Mouse (Mus musculus) stomach, embryonic 15.5 days (tissue): ENCODE results near the gene Paxbp1. TPM values are rescaled to one million over a fixed set of nuclear protein-coding genes. Genes with fewer than 3 reads are reported as not detected.
A peak's percentile ranks its signal among the peaks of the same experiment; 100 is the strongest.

Experiments used
- ATAC-seq: fragments of 200-750 bp; cut with Nextera tagmentation; 2 replicates; pipeline ENCODE4 v1.8.0; 2017; ENCODE audit warnings: low read depth, moderate number of reproducible peaks, moderate TSS enrichment; ENCODE audit not compliant: insufficient read depth, low FRiP score
- H3K27ac ChIP-seq: fragments of 300-500 bp; sonication (generic); 2 replicates; pipeline ENCODE4 v1.5.1; 2015; ENCODE audit warnings: mild to moderate bottlenecking, inconsistent platforms
- H3K27me3 ChIP-seq: fragments of 300-500 bp; sonication (generic); replicated peaks from 2 replicates; pipeline ENCODE4 v1.6.1; 2015; ENCODE audit warnings: inconsistent platforms
- H3K36me3 ChIP-seq: fragments of 300-500 bp; sonication (generic); 2 replicates; pipeline ENCODE4 v1.6.1; 2015; ENCODE audit warnings: inconsistent platforms
- H3K4me1 ChIP-seq: fragments of 300-500 bp; sonication (generic); 2 replicates; pipeline ENCODE4 v1.6.1; 2015; ENCODE audit warnings: inconsistent platforms
- H3K4me2 ChIP-seq: fragments of 300-500 bp; sonication (generic); 2 replicates; pipeline ENCODE4 v1.6.1; 2015; ENCODE audit warnings: mild to moderate bottlenecking, inconsistent platforms
- H3K4me3 ChIP-seq: fragments of 300-500 bp; sonication (generic); replicated peaks from 2 replicates; pipeline ENCODE4 v1.5.1; 2015; ENCODE audit warnings: inconsistent platforms
- H3K9ac ChIP-seq: fragments of 300-500 bp; sonication (generic); 2 replicates; pipeline ENCODE4 v1.6.1; 2015; ENCODE audit warnings: inconsistent platforms
- H3K9me3 ChIP-seq: fragments of 300-500 bp; sonication (generic); 2 replicates; pipeline ENCODE4 v1.6.1; 2016; ENCODE audit warnings: inconsistent platforms
- WGBS: fragments of 180-500 bp; shearing (Covaris S2); methylation state at CpG from one replicate; pipeline ENCODE4 v1.1.7; 2015; 5-methylcytosine and 5-hydroxymethylcytosine counted together
- polyA plus RNA-seq: library from polyadenylated mRNA; unstranded; fragments of >200 nt; fragmentation: Nextera tagmentation; extraction: Ambion mirVana; gene quantifications from 2 replicates; pipeline ENCODE4 v1.2.1, GENCODE M21; 2015

The Paxbp1 gene
- polyA plus RNA-seq, 1 experiment from 2014 or later, result 49.8 TPM

- Histone ChIP-seq H3K4me1 (peaks cover 3% of the 10 kb centered on the region), H3K9ac (peak overlapping the region; percentile 97), H3K4me3 (peak overlapping the region; percentile 97), H3K27ac (peak overlapping the region; percentile 98), H3K27me3 (no peaks in the 10 kb centered on the region), H3K4me2 (peak overlapping the region; percentile 69), H3K9me3 (no peaks in the 10 kb centered on the region), H3K36me3 (peaks cover 4% of the 10 kb centered on the region; the same call in 1 of the 2 replicates)
- ATAC-seq, result peak; percentile 60
- under 1% methylated on average over 44 of the region's 63 CpGs for WGBS
These were observed 688 bp downstream of the Paxbp1 start for GRCm38 (mm10) chr16:91043461-91044248.

GRCm38 (mm10) chr16:91042640-91043039, 1.7 kb downstream of the Paxbp1 start:
- no peak overlapping the region for H3K27ac ChIP-seq
- H3K27me3 ChIP-seq, result no peaks in the 10 kb centered on the region
- peaks cover 3% of the 10 kb centered on the region for H3K4me1 ChIP-seq
- H3K9me3 ChIP-seq, result no peaks in the 10 kb centered on the region
- no peak overlapping the region; the same call in 1 of the 2 replicates for H3K9ac ChIP-seq
- peak overlapping the region; percentile 5; the same call in 1 of the 2 replicates for H3K4me3 ChIP-seq
- no peak for ATAC-seq
- peak overlapping the region; percentile 69 for H3K4me2 ChIP-seq
- 50% methylated on average over 1 of the region's 1 CpGs for WGBS
- H3K36me3 ChIP-seq, result peaks cover 4% of the 10 kb centered on the region; the same call in 1 of the 2 replicates

DNA sequence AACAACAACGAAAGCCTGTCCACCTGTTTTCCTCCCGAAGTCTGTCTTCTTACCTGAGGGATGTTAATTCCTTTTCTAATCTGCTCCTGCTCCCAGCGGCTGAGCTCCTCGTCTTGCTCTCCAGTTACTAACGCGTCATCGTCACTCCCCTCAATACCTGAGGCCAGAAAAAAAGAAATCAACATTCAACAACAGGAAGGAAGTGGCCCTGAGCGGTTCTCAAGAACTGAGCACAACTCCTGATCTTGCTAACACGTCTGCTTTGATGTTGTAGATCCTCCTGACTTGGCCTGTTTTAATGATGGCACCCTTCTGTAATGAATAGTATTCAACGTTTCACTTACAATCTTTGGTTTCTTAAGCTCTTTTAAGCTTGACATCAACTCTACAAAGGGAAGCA, 8.5 kb downstream of the Paxbp1 start:
- Histone ChIP-seq H3K36me3 (peaks cover 50% of the 10 kb centered on the region), H3K4me3 (no peak overlapping the region), H3K4me2 (no peak overlapping the region), H3K9me3 (no peaks in the 10 kb centered on the region), H3K4me1 (no peaks in the 10 kb centered on the region), H3K27me3 (no peaks in the 10 kb centered on the region), H3K9ac (no peak overlapping the region), H3K27ac (no peak overlapping the region)
- WGBS, result 91% methylated on average over 10 of the region's 10 CpGs
- ATAC-seq, result no peak

DNA sequence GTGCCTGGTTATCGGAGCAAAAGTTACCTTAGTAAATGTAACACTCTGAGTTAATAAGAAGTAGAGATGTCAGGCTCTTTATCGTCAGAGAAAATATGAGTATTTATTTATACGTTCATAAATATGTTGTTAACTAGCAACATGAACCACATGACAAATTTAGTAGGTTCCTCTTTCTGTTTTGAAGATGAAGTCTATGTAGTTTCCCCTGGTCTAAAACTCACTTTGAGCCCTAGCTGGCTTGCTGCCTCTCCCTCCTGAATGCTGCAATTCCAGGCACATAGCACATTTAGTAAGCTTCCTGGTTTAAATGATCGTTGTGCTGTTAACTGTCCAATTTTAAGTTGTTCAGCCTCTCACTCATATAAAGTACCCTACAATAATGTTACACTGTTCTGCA, 13.6 kb downstream of the Paxbp1 start:
- Histone ChIP-seq H3K4me1 (no peaks in the 10 kb centered on the region), H3K4me3 (no peak overlapping the region), H3K36me3 (peaks cover 54% of the 10 kb centered on the region), H3K9ac (no peak overlapping the region), H3K27me3 (no peaks in the 10 kb centered on the region), H3K9me3 (no peaks in the 10 kb centered on the region), H3K27ac (no peak overlapping the region), H3K4me2 (no peak overlapping the region)
- no peak for ATAC-seq
- WGBS, result 90% methylated on average over 4 of the region's 4 CpGs

DNA sequence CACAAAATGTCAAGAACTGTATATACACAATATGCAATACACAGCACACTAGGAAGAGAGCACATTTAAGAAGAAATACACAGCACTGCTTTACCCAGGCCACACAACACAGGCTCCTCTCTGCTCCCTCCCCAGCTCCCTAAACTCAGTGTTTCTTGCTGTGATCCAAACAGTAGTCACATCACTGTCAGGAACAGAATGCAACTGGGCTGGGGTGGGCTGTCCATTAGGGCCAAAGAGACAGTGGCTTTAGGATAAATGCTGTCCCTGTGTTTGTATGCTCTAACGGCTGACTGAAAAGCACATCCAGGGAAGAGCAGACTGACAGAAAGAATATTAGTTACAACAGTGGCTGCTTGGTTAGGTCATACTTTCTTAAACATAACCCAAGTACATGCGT, 14.4 kb downstream of the Paxbp1 start:
- Histone ChIP-seq H3K9ac (no peak overlapping the region), H3K4me3 (no peak overlapping the region), H3K36me3 (peaks cover 55% of the 10 kb centered on the region), H3K27ac (no peak overlapping the region), H3K27me3 (no peaks in the 10 kb centered on the region), H3K4me1 (no peaks in the 10 kb centered on the region), H3K9me3 (no peaks in the 10 kb centered on the region), H3K4me2 (no peak overlapping the region)
- 89% methylated on average over 2 of the region's 2 CpGs for WGBS
- no peak for ATAC-seq

GRCm38 (mm10) chr16:91029161-91029743, 15.1 kb downstream of the Paxbp1 start:
- Histone ChIP-seq H3K4me2 (no peak overlapping the region), H3K9ac (no peak overlapping the region), H3K36me3 (peaks cover 56% of the 10 kb centered on the region), H3K4me1 (no peaks in the 10 kb centered on the region), H3K27ac (no peak overlapping the region), H3K27me3 (no peaks in the 10 kb centered on the region), H3K4me3 (no peak overlapping the region), H3K9me3 (no peaks in the 10 kb centered on the region)
- 84% methylated on average over 8 of the region's 8 CpGs for WGBS
- ATAC-seq, result no peak

- Histone ChIP-seq H3K4me3 (no peak overlapping the region), H3K4me1 (no peaks in the 10 kb centered on the region), H3K9ac (no peak overlapping the region), H3K36me3 (peaks cover 55% of the 10 kb centered on the region), H3K27me3 (no peaks in the 10 kb centered on the region), H3K27ac (no peak overlapping the region), H3K4me2 (no peak overlapping the region), H3K9me3 (no peaks in the 10 kb centered on the region)
- no peak for ATAC-seq
- WGBS, result 94% methylated on average over 4 of the region's 4 CpGs
These were observed 18.1 kb downstream of the Paxbp1 start for GRCm38 (mm10) chr16:91026290-91026689.

DNA sequence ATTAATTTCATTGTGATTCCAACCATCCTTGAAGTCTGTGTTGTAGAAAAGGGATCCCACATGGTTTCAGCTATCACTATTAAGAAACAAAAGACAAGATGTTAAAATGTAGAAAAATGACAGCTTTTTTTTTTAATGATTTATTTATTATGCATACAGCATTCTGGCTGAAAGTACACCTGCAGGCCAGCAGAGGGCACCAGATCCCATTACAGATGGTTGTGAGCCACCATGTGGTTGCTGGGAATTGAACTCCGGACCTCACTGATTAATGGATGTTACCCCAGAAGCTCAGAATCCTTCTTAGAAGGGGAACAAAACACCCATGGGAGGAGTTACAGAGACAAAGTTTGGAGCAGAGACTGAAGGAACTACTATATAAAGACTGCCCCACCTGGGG, 21.0 kb downstream of the Paxbp1 start:
- Histone ChIP-seq H3K9ac (no peak overlapping the region), H3K27ac (no peak overlapping the region), H3K4me1 (no peaks in the 10 kb centered on the region), H3K4me3 (no peak overlapping the region), H3K27me3 (no peaks in the 10 kb centered on the region), H3K4me2 (no peak overlapping the region), H3K36me3 (peaks cover 59% of the 10 kb centered on the region), H3K9me3 (no peaks in the 10 kb centered on the region)
- no peak for ATAC-seq
- WGBS, result 83% methylated on average over 1 of the region's 1 CpGs

- no peak overlapping the region for H3K9ac ChIP-seq
- H3K27ac ChIP-seq, result no peak overlapping the region
- no peaks in the 10 kb centered on the region for H3K4me1 ChIP-seq
- WGBS, result 90% methylated on average over 10 of the region's 10 CpGs
- no peak overlapping the region for H3K4me3 ChIP-seq
- no peak for ATAC-seq
- no peak overlapping the region for H3K4me2 ChIP-seq
- no peaks in the 10 kb centered on the region for H3K27me3 ChIP-seq
- H3K36me3 ChIP-seq, result peaks cover 59% of the 10 kb centered on the region
- H3K9me3 ChIP-seq, result no peaks in the 10 kb centered on the region
These were observed 23.4 kb downstream of the Paxbp1 start for GRCm38 (mm10) chr16:91020842-91021483.

DNA sequence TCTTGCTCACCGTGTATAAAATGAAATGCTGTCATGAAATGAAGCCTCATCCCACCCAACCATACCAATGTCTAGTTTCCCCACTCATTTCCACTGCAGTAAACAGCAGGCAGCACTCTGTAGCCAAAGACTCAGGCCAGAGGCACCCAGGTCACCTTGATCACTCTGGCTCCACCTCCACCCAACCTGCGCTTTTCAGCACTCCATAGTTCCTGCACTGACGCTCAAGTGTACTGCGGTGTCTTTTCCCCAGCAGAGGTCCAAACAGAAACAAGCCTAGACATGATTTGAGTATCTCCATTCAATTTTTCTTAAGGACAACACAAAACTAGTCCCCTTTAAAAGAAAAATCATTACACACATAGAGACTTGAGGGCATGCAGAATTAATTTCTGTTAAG, 24.9 kb downstream of the Paxbp1 start:
- Histone ChIP-seq H3K4me3 (no peak overlapping the region), H3K27ac (no peak overlapping the region), H3K9ac (no peak overlapping the region), H3K4me2 (no peak overlapping the region), H3K36me3 (peaks cover 53% of the 10 kb centered on the region), H3K9me3 (no peaks in the 10 kb centered on the region), H3K4me1 (no peaks in the 10 kb centered on the region), H3K27me3 (no peaks in the 10 kb centered on the region)
- 90% methylated on average over 4 of the region's 4 CpGs for WGBS
- no peak for ATAC-seq

DNA sequence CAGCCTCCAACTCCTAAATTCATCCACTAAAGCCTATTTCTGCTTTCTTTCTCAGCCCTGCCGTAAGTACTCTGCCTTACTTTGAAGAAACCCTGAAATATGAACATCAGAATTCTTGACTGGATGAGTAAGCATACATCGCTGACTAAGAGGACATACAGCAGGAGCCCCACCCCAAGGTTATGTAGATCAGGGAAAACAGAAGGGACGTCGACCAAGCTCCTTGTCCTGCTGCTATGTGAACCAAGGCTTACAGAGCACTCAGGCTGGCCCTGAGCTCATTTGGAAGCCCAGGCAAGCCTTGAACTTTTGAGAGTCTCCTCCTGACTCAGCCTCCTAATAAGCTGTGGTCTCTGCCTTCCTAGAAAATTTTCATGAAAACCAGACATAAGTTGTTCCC, 28.6 kb downstream of the Paxbp1 start:
- no peaks in the 10 kb centered on the region for H3K27me3 ChIP-seq
- WGBS, result 83% methylated on average over 4 of the region's 4 CpGs
- H3K4me2 ChIP-seq, result no peak overlapping the region
- H3K27ac ChIP-seq, result no peak overlapping the region
- peaks cover 3% of the 10 kb centered on the region; the same call in 1 of the 2 replicates for H3K4me1 ChIP-seq
- no peak overlapping the region for H3K4me3 ChIP-seq
- no peak for ATAC-seq
- H3K9me3 ChIP-seq, result no peaks in the 10 kb centered on the region
- no peak overlapping the region for H3K9ac ChIP-seq
- H3K36me3 ChIP-seq, result peaks cover 30% of the 10 kb centered on the region

- no peaks in the 10 kb centered on the region for H3K27me3 ChIP-seq
- H3K27ac ChIP-seq, result peak overlapping the region; percentile 85
- H3K9me3 ChIP-seq, result no peaks in the 10 kb centered on the region
- H3K4me2 ChIP-seq, result peak overlapping the region; percentile 79
- peak overlapping the region; percentile 23; the same call in 1 of the 2 replicates for H3K9ac ChIP-seq
- WGBS, result 26% methylated on average over 3 of the region's 3 CpGs
- H3K4me1 ChIP-seq, result peaks cover 6% of the 10 kb centered on the region; the same call in 1 of the 2 replicates
- ATAC-seq, result no peak
- H3K4me3 ChIP-seq, result peak overlapping the region; percentile 81
- peaks cover 13% of the 10 kb centered on the region; the same call in 1 of the 2 replicates for H3K36me3 ChIP-seq
These were observed 32.5 kb downstream of the Paxbp1 start for GRCm38 (mm10) chr16:91011847-91012246.
